Mouse (Mus musculus) erythroblast, embryonic 14.5 days (primary cell): ENCODE data around the gene Mrtfb.

Experiments
- GATA1 ChIP-seq: IDR thresholded peaks from 2 replicates; pipeline ENCODE4 v1.6.1; 2012; ENCODE audit warnings: low read length, inconsistent platforms, mixed read lengths
- TAL1 ChIP-seq: IDR thresholded peaks from 3 replicates; pipeline ENCODE4 v1.6.1; 2012; ENCODE audit warnings: low read length, inconsistent platforms, mixed read lengths

GRCm38 (mm10) chr16:13267350-13267904 is 11.1 kb downstream of the Mrtfb start:
- TF ChIP-seq TAL1 (no peak), GATA1 (no peak)
